Mouse (Mus musculus) heart, adult 2 months (tissue): ENCODE measurements around the gene Moxd2. TPM values are rescaled to one million over a fixed set of nuclear protein-coding genes. Genes with fewer than 3 reads are reported as not detected.

Source experiments
- DNase-seq, 2 experiments: peaks; one replicate each; pipeline ENCODE4 v3.0.0; 2021
- H3K27ac ChIP-seq: fragments of 200-600 bp; 2 replicates; pipeline ENCODE4 v1.8.1; 2022
- H3K27me3 ChIP-seq: fragments of 200-500 bp; 2 replicates; pipeline ENCODE4 v1.6.1; 2012; ENCODE audit warnings: mild to moderate bottlenecking, low read length, inconsistent platforms, mixed read lengths; ENCODE audit not compliant: control insufficient read depth, insufficient read depth
- H3K36me3 ChIP-seq: fragments of 200-500 bp; 2 replicates; pipeline ENCODE4 v1.6.1; 2012; ENCODE audit warnings: low read length, inconsistent platforms; ENCODE audit not compliant: control insufficient read depth, insufficient read depth
- H3K4me1 ChIP-seq: fragments of 200-500 bp; 2 replicates; pipeline ENCODE4 v1.6.1; 2011; ENCODE audit warnings: low read length; ENCODE audit not compliant: control insufficient read depth, insufficient read depth
- H3K4me3 ChIP-seq: fragments of 200-600 bp; 2 replicates; pipeline ENCODE4 v1.8.1; 2022
- H3K79me2 ChIP-seq: fragments of 200-500 bp; replicated peaks from 2 replicates; pipeline ENCODE4 v1.6.1; 2012; ENCODE audit warnings: mild to moderate bottlenecking, inconsistent platforms, low read length, moderate library complexity, mixed read lengths; ENCODE audit not compliant: control insufficient read depth, insufficient read depth
- H3K9ac ChIP-seq: fragments of 200-500 bp; 2 replicates; pipeline ENCODE4 v1.6.1; 2012; ENCODE audit warnings: low read depth, mild to moderate bottlenecking, control low read depth, inconsistent platforms, low read length, mixed read lengths
- CTCF ChIP-seq: fragments of 200-600 bp; IDR thresholded peaks from 2 replicates; pipeline ENCODE4 v1.8.1; 2022; ENCODE audit warnings: antibody characterized with exemption, mild to moderate bottlenecking, moderate library complexity
- EP300 ChIP-seq: fragments of 200-500 bp; IDR thresholded peaks from 2 replicates; pipeline ENCODE4 v1.6.1; 2011; ENCODE audit warnings: low read depth, low read length, control low read depth; ENCODE audit not compliant: insufficient read depth
- POLR2A ChIP-seq: fragments of 200-500 bp; IDR thresholded peaks from 2 replicates; pipeline ENCODE4 v1.6.1; 2011; ENCODE audit warnings: mild to moderate bottlenecking, low read depth, low read length, control low read depth; ENCODE audit not compliant: insufficient read depth
- intact Hi-C: fragments of 180-260 bp; cut with DNase I; formaldehyde crosslinking; loops from one replicate; pipeline ENCODE4 v1.15.1; 2025
- polyA plus RNA-seq: library from polyadenylated mRNA; depleted of rRNA; stranded (reverse); fragments of >200 nt; gene quantifications from 2 replicates; pipeline ENCODE4 v1.2.3, GENCODE M21; 2012; rRNA removed
- total RNA-seq, 2 experiments: library from RNA; stranded (reverse); gene quantifications; 2 replicates each; pipeline ENCODE4 v1.2.3; 2021

Gene Moxd2
- total and polyA plus RNA-seq, 3 experiments: not detected

GRCm38 (mm10) chr6:40845283-40845682, 42.0 kb downstream of the Moxd2 start:
- H3K4me1 ChIP-seq: no peaks in the 10 kb centered on the region
- no peaks in the 10 kb centered on the region for H3K27me3 ChIP-seq
- DNase-seq: no peak
- intact Hi-C loops: no loop called here
- H3K79me2 ChIP-seq: no peaks in the 10 kb centered on the region
- H3K27ac ChIP-seq: no peak overlapping the region
- H3K9ac ChIP-seq: no peak overlapping the region
- TF ChIP-seq POLR2A: no peak
- TF ChIP-seq CTCF: no peak
- TF ChIP-seq EP300: no peak
- H3K4me3 ChIP-seq: no peak overlapping the region
- no peaks in the 10 kb centered on the region for H3K36me3 ChIP-seq

Other genes starting within 250 kb of the Moxd2 start
- not detected for gene Prss58, start 12.9 kb upstream of the Moxd2 start, total RNA-seq
- gene Prss58, start 12.9 kb upstream of the Moxd2 start, polyA plus RNA-seq: not detected in 2 replicates
- gene 1700074P13Rik, start 53.1 kb upstream of the Moxd2 start, total RNA-seq: not detected
- gene 1700074P13Rik, start 53.1 kb upstream of the Moxd2 start, polyA plus RNA-seq: 0.20 and 0.25 TPM in 2 replicates
- not detected for gene Gm4744, start 64.4 kb upstream of the Moxd2 start, total RNA-seq
- gene Gm4744, start 64.4 kb upstream of the Moxd2 start, polyA plus RNA-seq: not detected in 2 replicates
- not detected for gene 1810009J06Rik, start 77.3 kb upstream of the Moxd2 start, total RNA-seq
- not detected in 2 replicates for gene 1810009J06Rik, start 77.3 kb upstream of the Moxd2 start, polyA plus RNA-seq
- gene Gm2663, start 112.0 kb upstream of the Moxd2 start, total RNA-seq: not detected
- gene Gm2663, start 112.0 kb upstream of the Moxd2 start, polyA plus RNA-seq: not detected in 2 replicates
- gene 2210010C04Rik, start 148.0 kb upstream of the Moxd2 start, total RNA-seq: not detected
- gene 2210010C04Rik, start 148.0 kb upstream of the Moxd2 start, polyA plus RNA-seq: 0.06 and 0.18 TPM in 2 replicates